Mouse (Mus musculus) ES-CJ7 (cell line): ENCODE data around the gene 2210407C18Rik.

ENCODE experiments used
- DNase-seq: peaks from one replicate; pipeline ENCODE4 v3.0.0; 2011; ENCODE audit warnings: low read depth, low spot score

Gene 2210407C18Rik

DNA sequence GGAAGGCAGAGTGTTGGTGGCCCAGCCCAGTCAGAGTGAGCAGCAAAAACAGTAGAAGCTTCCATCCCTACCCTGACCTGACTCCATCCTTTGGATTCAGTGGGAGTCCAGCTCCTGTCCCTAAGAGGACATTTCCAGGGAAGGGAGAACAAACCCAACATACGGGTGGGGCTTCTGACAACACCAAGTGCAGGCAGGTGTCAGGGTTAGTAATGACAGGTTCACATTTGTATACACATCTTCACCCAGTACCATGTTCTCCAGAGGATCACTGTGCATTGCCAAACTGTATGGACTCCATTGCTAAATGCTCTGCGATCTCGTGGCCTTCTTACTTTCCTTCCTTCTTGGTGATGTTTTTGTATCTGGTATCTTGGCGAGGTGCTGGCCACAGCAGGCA lies at the start of gene 2210407C18Rik:
2210407C18Rik (minus strand) TSS at position 101 of the 400 bp plus-strand sequence.
- DNase-seq: no peak

GRCm38 (mm10) chr11:58658596-58658995 lies 42.7 kb upstream of the 2210407C18Rik start, which contains the start of gene Olfr322:
Gene Olfr322, plus strand, starts transcription at chr11:58658782.
- DNase-seq: no peak

DNA sequence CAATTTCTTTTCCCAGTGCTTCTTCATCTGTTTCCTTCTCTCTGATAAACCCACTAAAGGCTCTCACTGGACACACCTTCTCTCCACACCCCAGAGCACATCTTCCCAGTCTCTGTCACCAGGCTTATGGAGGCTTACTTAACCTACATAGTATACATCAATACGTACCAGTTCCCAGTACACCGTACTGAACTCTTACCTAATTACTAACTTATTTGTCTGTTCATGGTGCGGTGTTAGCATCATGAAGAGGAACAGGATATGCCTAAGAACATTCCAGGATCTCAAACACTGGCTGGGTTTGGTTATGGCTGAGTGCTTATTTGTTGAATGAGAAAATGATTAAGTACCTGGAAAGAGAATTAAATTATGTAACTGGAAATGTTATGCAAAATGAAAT lies 39.3 kb upstream of the 2210407C18Rik start:
- DNase-seq: no peak

GRCm38 (mm10) chr11:58643350-58643749 lies 27.5 kb upstream of the 2210407C18Rik start:
- DNase-seq: peak; percentile 79

- DNase-seq: no peak
Measured at GRCm38 (mm10) chr11:58641638-58642358, 25.9 kb upstream of the 2210407C18Rik start.

DNA sequence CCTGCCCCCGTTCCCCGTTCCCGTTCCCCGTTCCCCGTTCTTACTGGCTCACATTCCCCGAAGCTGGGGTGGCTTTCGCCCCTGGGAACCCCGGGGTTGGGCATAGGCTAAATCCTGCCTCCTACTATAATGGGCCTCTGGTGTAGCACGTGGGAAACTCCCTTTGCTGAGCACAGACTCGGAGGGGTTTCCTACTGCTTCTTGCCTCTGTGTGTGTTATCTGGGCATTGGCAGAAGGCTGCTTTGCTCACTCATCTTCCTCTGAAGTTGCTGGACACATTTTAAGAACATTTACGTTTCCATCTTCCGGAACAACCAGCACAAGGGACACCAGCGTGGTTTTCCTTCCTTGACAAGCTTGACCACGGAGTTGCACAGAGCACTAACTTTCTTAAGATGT lies 25.2 kb upstream of the 2210407C18Rik start:
- no peak for DNase-seq

- DNase-seq: peak; percentile 7
Measured at GRCm38 (mm10) chr11:58640272-58640867, 24.5 kb upstream of the 2210407C18Rik start, which contains the start of gene Trim58. Gene Trim58, plus strand, starts transcription at chr11:58640465.

DNA sequence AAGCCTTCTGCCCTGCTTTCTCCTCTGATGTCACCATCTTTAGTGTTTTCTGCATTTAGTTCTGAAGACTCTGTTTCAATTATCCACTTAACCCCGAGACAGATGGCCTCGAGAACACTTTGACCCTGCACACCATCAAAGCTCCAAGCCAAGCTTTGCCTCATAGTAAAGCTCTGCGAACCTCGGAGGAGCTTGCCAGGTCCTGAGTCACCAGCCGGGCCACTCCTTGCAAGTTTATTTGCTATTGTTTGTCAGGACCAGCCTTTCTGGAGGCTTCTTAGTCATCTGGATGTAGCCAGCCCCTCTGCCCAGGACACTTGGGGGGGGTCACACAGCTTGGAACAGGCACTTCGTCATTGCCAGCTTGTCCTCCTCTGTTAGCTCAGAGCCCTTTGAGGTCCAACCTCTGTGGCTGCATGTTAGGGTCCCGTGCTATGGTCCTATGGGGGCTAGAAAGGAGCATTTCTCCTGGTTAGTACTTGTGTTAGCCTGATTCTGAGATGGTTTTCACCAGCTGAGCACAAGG lies 22.4 kb upstream of the 2210407C18Rik start:
- no peak for DNase-seq

GRCm38 (mm10) chr11:58636376-58636977 lies 20.6 kb upstream of the 2210407C18Rik start:
- peak; percentile 36 for DNase-seq

- DNase-seq: no peak
Measured at GRCm38 (mm10) chr11:58634878-58635277, 19.0 kb upstream of the 2210407C18Rik start.

- no peak for DNase-seq
Measured at GRCm38 (mm10) chr11:58630401-58630800, 14.5 kb upstream of the 2210407C18Rik start, which contains the start of gene Olfr323. Gene Olfr323, minus strand, starts transcription at chr11:58630501.

DNA sequence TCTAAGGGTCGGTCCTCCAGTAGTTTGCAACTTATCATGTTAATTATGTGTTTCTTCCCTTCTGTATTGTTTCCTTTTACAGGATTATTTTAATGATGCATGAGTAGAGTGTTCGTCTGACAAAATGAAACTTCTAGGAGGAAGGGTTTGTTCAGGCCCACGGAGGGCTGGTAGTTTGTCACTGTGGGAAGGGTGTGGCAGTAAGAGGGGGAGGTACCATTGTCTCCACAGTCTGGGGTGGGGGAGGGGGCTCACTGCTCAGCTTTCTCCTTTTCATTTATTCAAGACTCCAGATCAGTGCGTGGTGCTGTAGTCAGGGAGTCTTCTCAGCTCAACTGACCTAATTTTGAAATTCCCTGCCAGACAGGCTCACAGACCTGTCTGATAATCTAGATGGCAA lies 10.3 kb upstream of the 2210407C18Rik start:
- no peak for DNase-seq

GRCm38 (mm10) chr11:58618793-58619192 lies 2.9 kb upstream of the 2210407C18Rik start:
- DNase-seq: no peak

- no peak for DNase-seq
Measured at GRCm38 (mm10) chr11:58618369-58618768, 2.5 kb upstream of the 2210407C18Rik start.

DNA sequence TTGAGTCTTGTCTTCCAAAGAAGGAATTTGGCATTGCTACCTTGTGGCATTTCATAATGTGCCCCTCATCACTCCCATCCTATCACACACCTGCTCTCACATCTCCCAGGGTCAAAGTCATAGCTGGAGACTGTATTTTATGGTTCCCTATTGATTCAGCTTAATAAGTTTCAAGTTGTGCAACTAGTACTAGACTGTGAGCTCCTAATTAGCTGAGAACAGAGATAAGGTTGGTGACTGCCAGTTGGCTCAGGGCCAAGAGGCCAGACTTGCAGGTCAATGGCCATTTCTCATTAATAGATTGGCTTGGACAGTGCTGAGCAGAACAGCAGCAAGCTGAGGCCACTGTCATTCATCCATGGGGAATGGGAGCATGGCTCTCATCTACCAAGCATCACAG lies 1.3 kb downstream of the 2210407C18Rik start:
- no peak for DNase-seq

DNA sequence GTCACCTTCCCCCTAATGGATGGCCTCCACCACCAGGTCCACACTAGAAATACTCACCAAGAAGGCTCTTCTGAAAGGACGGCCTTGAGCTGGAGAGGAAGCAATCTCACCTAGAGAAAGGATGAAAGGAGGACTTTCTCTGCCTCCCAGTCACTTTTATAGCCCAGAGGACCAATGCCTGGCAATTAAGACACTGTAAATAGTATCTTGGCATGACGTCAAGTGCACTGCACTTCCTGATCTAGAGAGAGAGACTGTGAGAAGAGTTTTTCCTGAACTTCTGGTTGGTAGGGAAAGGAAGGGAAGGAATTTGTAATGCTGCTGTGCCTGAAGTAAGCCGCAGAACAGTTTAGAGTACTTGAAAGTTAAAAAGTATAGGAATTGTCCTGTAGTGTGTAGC lies 2.5 kb downstream of the 2210407C18Rik start:
- DNase-seq: no peak

- no peak for DNase-seq
Measured at GRCm38 (mm10) chr11:58607030-58607429, 8.8 kb downstream of the 2210407C18Rik start.

DNA sequence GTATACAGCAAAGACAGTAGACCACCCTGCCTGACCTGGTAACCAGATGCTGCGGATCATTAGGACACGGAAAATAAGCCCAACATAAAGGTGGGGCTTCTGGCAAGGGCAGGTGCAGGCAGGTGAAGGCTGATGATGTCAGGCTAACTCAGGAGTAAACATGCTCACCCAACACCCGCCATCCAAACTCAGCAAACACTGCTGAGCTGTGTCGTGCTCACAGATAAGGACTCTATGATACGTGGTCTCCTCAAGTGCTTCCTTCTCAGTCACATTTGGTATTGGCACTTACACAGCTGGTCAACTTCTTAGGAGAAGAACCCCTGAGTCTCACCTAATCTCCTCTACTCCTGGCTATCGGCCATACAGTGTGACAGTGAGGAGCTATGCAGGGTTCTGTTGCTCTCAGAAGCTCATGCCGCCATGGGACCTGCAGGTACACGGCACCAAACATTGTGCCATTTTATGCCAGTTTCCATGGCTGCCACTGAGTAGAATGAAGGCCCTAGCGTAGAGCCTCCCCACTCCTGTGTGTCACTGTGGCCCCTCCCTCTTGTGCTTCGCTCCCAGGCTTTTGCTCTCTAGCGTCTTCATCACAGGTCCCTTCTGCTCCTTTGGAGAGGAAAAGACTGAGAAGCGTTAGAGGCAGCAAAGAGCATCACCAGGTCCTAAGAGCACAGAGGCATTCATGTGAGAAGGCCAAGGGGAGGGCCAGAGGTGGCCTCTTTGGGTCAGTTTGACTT lies 9.5 kb downstream of the 2210407C18Rik start:
- DNase-seq: no peak

GRCm38 (mm10) chr11:58605228-58605627 lies 10.6 kb downstream of the 2210407C18Rik start:
- no peak for DNase-seq

DNA sequence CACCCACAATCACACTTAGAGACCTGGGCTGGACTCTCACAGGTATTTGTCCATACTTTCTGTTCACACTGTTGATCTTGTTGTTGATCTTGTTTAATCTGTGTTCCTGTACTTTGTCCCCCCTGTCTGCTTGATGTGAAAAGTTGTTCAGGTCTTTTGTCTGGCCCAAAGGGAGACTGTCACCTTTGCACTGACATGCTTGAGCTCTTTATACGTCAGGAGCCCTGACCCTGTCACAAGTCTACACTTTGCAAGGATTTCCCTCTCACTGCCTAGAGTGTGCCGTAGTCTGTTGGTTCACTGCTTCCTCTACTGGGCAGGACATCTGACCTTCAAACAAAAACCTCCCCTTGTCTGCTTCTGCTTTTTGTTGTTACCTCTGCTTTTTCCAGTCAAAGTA lies 11.2 kb downstream of the 2210407C18Rik start:
- DNase-seq: no peak

- DNase-seq: peak; percentile 37
Measured at GRCm38 (mm10) chr11:58602800-58603560, 12.9 kb downstream of the 2210407C18Rik start.
